In the genomic region with DNA sequence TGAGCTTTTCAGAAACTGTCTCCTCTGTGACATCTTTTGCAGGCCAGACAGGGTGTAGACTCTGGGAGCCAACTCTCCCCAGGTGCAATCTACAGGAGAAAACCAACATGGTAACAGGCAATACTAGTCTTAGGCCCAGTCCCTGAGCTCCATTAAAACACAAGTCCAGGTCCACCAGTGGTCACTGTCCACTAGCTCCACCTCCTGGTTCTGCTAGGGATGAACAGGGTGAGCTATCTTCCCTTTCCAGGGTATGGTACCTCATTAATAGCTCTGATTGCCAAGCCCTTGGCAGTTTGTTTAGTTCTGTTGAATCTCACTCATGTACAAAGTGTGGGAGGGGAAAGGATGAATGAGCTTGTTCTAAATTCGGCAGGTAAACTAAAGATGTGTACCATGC, we compare ENCODE assay signal across 16 mouse cellular contexts.
DNase-seq lines count a peak whose midpoint lies in the region; ATAC-seq and TF ChIP-seq lines count a peak whose summit lies in the region.
"Had no signal": no experiment of that assay in that cellular context is flagged by ENCODE, and none has a peak within 500 bp of the region (broad histone marks: within the 10 kb centered on the region; RNA-seq: fewer than 3 reads in every experiment).

No protein-coding gene starts in this region.

- H3K4me2 ChIP-seq in intestine, postnatal 0 days (replicated peaks; ENCODE audit: low read depth): no peak overlapping the region
- no peak overlapping the region for H3K4me2 ChIP-seq in intestine, embryonic 15.5 days (replicated peaks)
- no peak overlapping the region for H3K4me2 ChIP-seq in lung, postnatal 0 days (replicated peaks; ENCODE audit: low read depth, low read length)
- H3K4me2 ChIP-seq: forebrain, embryonic 12.5 days; liver, embryonic 12.5 days; neural tube, embryonic 12.5 days; stomach, embryonic 15.5 days had no signal

- H3K4me1 ChIP-seq in intestine, postnatal 0 days (replicated peaks; ENCODE audit: control insufficient read depth, insufficient read depth, low read length): no peaks in the 10 kb centered on the region
- no peaks in the 10 kb centered on the region for H3K4me1 ChIP-seq in intestine, embryonic 15.5 days (replicated peaks)
- no peaks in the 10 kb centered on the region for H3K4me1 ChIP-seq in lung, postnatal 0 days (ENCODE audit: insufficient read depth, low read depth, low read length)
- H3K4me1 ChIP-seq: liver, embryonic 12.5 days; neural tube, embryonic 12.5 days; stomach, embryonic 15.5 days had no signal

- H3K27ac ChIP-seq in intestine, postnatal 0 days (ENCODE audit: low read depth, low read length): no peak overlapping the region
- no peak overlapping the region for H3K27ac ChIP-seq in intestine, embryonic 15.5 days
- H3K27ac ChIP-seq in lung, postnatal 0 days (ENCODE audit: low read length): no peak overlapping the region
- H3K27ac ChIP-seq: forebrain, embryonic 12.5 days; liver, embryonic 12.5 days; neural tube, embryonic 12.5 days; stomach, embryonic 15.5 days had no signal

- no peaks in the 10 kb centered on the region for H3K36me3 ChIP-seq in intestine, postnatal 0 days (ENCODE audit: control insufficient read depth, insufficient read depth)
- no peaks in the 10 kb centered on the region for H3K36me3 ChIP-seq in intestine, embryonic 15.5 days
- no peaks in the 10 kb centered on the region for H3K36me3 ChIP-seq in lung, postnatal 0 days (ENCODE audit: insufficient read depth, low read length)
- H3K36me3 ChIP-seq: forebrain, embryonic 12.5 days; liver, embryonic 12.5 days; neural tube, embryonic 12.5 days; stomach, embryonic 15.5 days had no signal

- 58% methylated on average over 1 of the region's 1 CpGs for WGBS in intestine, postnatal 0 days
- 53% methylated on average over 1 of the region's 1 CpGs for WGBS in intestine, embryonic 15.5 days
- WGBS in lung, postnatal 0 days: 43% methylated on average over 1 of the region's 1 CpGs

- no peak for ATAC-seq in intestine, postnatal 0 days
- ATAC-seq in intestine, embryonic 15.5 days: no peak
- no peak for ATAC-seq in lung, postnatal 0 days
- ATAC-seq: activated CD4-positive, CD25-positive, alpha-beta regulatory T cell, adult 4 months; CD4-positive, CD25-positive, alpha-beta regulatory T cell, adult 4 months; liver, embryonic 12.5 days; midbrain, embryonic 16.5 days had no signal

- TF ChIP-seq POLR2A in brain, embryonic 14.5 days (IDR thresholded peaks at IDR 0.05; ENCODE audit: borderline replicate concordance, extremely low read depth, insufficient read depth, insufficient read length, poor library complexity, severe bottlenecking): no peak

- H3K9ac ChIP-seq in intestine, postnatal 0 days (ENCODE audit: low read depth, low read length): no peak overlapping the region
- no peak overlapping the region for H3K9ac ChIP-seq in intestine, embryonic 15.5 days
- no peak overlapping the region for H3K9ac ChIP-seq in lung, postnatal 0 days (replicated peaks; ENCODE audit: low read depth)
- H3K9ac ChIP-seq: forebrain, embryonic 12.5 days; liver, embryonic 12.5 days; neural tube, embryonic 12.5 days; stomach, embryonic 15.5 days had no signal

- H3K4me3 ChIP-seq in intestine, postnatal 0 days (ENCODE audit: low read depth, low read length): no peak overlapping the region
- H3K4me3 ChIP-seq in intestine, embryonic 15.5 days (replicated peaks): no peak overlapping the region
- H3K4me3 ChIP-seq in lung, postnatal 0 days (ENCODE audit: low read depth, low read length): no peak overlapping the region
- H3K4me3 ChIP-seq: forebrain, embryonic 12.5 days; liver, embryonic 12.5 days; neural tube, embryonic 12.5 days; stomach, embryonic 15.5 days had no signal

- no peaks in the 10 kb centered on the region for H3K27me3 ChIP-seq in intestine, postnatal 0 days (replicated peaks; ENCODE audit: control insufficient read depth, insufficient read depth, low read length)
- H3K27me3 ChIP-seq in intestine, embryonic 15.5 days (replicated peaks): no peaks in the 10 kb centered on the region
- no peaks in the 10 kb centered on the region for H3K27me3 ChIP-seq in lung, postnatal 0 days (replicated peaks; ENCODE audit: insufficient read depth, low read length)
- H3K27me3 ChIP-seq: liver, embryonic 12.5 days; neural tube, embryonic 12.5 days; stomach, embryonic 15.5 days had no signal

- TF ChIP-seq EP300 in lung, postnatal 0 days (IDR thresholded peaks at IDR 0.05): no peak

- peak; percentile 25; the same call in 1 of the 2 replicates for TF ChIP-seq CTCF in intestine, postnatal 0 days (IDR thresholded peaks at IDR 0.05; ENCODE audit: low read depth)
- TF ChIP-seq CTCF in lung, postnatal 0 days (IDR thresholded peaks at IDR 0.05): peak; percentile 36; the same call in 1 of the 2 replicates
- TF ChIP-seq CTCF in brain, embryonic 14.5 days (IDR thresholded peaks at IDR 0.05; ENCODE audit: borderline replicate concordance, extremely low read depth, insufficient read depth, insufficient read length): peak; percentile 13; the same call in 1 of the 2 replicates

- no peaks in the 10 kb centered on the region for H3K9me3 ChIP-seq in intestine, postnatal 0 days (ENCODE audit: control insufficient read depth)
- no peaks in the 10 kb centered on the region for H3K9me3 ChIP-seq in intestine, embryonic 15.5 days
- no peaks in the 10 kb centered on the region for H3K9me3 ChIP-seq in lung, postnatal 0 days (ENCODE audit: low read length)
- H3K9me3 ChIP-seq: forebrain, embryonic 12.5 days; liver, embryonic 12.5 days; neural tube, embryonic 12.5 days; stomach, embryonic 15.5 days had no signal

- peak; percentile 4 for DNase-seq in cerebellum, adult 9-11 months
- no peak for DNase-seq in cerebellum, adult 11-12 months
- no peak for DNase-seq in lung, postnatal 0 days (ENCODE audit: low spot score)
- DNase-seq in lung, postnatal 4 days: no peak
- DNase-seq in brain, embryonic 14.5 days (ENCODE audit: low read depth): no peak
- DNase-seq in right cerebral cortex, postnatal 10 days (ENCODE audit: low spot score in 2 of 2): no peak
- DNase-seq: thymus, postnatal 14 days had no signal
